Mouse (Mus musculus): ENCODE results near the gene Adamts12. TPM values are rescaled to one million over a fixed set of nuclear protein-coding genes. Genes with fewer than 3 reads are reported as not detected.

Adamts12 gene
- polyA plus RNA-seq, 1 experiment from 2014 or later = 1.9 TPM

DNA sequence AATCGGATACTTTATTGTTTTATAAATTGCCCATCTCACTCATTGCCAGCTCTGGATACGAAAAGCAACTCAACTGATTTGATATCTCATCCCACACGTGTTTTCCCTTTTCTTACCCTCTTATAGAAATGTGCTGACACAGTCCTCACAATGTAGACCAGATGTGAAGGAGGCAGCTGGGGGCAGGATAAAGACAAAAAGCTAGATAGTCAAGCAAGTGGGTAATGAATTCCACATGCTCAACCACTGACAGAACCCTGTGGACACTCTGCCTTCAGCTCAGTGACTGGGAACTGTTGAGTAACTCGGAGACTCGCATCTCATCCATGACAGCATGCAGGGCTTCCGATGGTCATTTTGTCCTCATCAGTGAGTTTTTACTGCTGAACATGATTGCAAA lies 146.4 kb downstream of the Adamts12 start:
- no peaks in the 10 kb centered on the region for H3K27me3 ChIP-seq (ENCODE audit: control insufficient read depth, insufficient read depth, low read length)

DNA sequence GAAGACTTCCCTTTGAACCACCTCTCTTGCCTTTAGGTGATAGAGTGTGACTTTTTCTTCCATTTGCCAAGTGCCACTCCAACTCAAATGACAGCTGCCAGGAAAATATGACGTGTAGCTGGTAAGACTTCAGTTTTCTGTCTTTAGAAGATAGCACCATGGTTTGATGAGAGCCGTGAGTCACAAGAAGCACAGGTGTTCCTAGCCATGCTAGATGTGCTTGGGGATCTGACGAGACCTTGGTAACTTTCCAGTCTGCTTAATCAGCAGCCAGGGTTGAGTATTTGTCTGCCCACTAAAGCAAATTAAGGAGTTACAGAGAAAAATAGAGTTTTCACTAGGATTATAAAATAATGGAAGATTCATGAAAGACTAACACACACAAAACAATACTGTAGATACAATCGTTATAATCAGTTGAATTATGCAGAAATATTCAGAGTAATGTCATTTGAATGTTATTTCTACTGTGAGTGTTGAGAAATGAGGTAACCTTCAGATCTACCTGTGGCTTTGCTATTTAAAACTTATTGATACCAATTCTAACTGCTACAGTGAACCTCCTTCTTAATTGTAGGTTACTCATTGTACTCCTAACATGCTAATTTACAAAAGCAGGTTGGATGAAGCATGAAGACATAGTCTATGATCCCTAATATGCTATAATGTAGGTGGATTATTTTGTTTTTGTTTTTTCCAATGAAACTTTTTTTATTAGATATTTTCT lies 169.5 kb downstream of the Adamts12 start:
- Histone ChIP-seq H3K27ac (ENCODE audit: low read length) (no peak overlapping the region), H3K9ac (ENCODE audit: low read length) (no peak overlapping the region), H3K4me1 (ENCODE audit: control insufficient read depth, insufficient read depth, low read length) (no peaks in the 10 kb centered on the region), H3K4me3 (ENCODE audit: low read length) (no peak overlapping the region), H3K9me3 (replicated peaks; ENCODE audit: control insufficient read depth, low read length) (no peaks in the 10 kb centered on the region), H3K27me3 (ENCODE audit: control insufficient read depth, insufficient read depth, low read length) (no peaks in the 10 kb centered on the region), H3K36me3 (ENCODE audit: control insufficient read depth, insufficient read depth) (no peaks in the 10 kb centered on the region), H3K4me2 (ENCODE audit: low read depth, low read length) (no peak overlapping the region)
- ATAC-seq (replicated peaks; ENCODE audit: extremely low read depth, insufficient read depth, low FRiP score) = no peak
- 77% methylated on average over 4 of the region's 4 CpGs for WGBS

More for the DNA sequence above, 146.4 kb downstream of the Adamts12 start:
- no peaks in the 10 kb centered on the region for H3K4me1 ChIP-seq (ENCODE audit: control insufficient read depth, insufficient read depth, low read length)
- no peaks in the 10 kb centered on the region for H3K9me3 ChIP-seq (replicated peaks; ENCODE audit: control insufficient read depth, low read length)
- no peak overlapping the region for H3K9ac ChIP-seq (ENCODE audit: low read length)
- no peak for ATAC-seq (replicated peaks; ENCODE audit: extremely low read depth, insufficient read depth, low FRiP score)
- no peaks in the 10 kb centered on the region for H3K36me3 ChIP-seq (ENCODE audit: control insufficient read depth, insufficient read depth)
- 67% methylated on average over 6 of the region's 6 CpGs for WGBS
- H3K27ac ChIP-seq (ENCODE audit: low read length) = no peak overlapping the region
- no peak overlapping the region for H3K4me3 ChIP-seq (ENCODE audit: low read length)
- no peak overlapping the region for H3K4me2 ChIP-seq (ENCODE audit: low read depth, low read length)

DNA sequence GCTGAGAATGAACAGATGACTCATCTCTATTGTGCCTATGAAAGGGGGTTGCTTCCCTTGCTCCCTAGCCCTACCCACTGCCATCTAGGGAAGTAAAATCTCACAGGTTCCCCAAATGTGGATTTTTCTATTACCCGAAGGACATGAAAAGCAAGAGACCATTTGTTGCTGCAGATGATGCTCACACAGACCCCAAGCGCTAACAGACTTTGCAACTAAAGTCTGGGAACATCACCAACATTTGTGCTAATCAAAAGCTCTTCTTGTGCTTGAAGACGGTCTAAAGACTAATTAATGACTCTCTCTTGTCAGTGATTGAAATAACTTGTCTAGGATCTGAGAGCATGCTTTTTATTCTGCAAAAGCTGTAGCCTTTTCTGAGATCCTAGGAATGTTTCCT lies 175.8 kb downstream of the Adamts12 start:
- Histone ChIP-seq H3K36me3 (ENCODE audit: control insufficient read depth, insufficient read depth) (no peaks in the 10 kb centered on the region), H3K9me3 (replicated peaks; ENCODE audit: control insufficient read depth, low read length) (no peaks in the 10 kb centered on the region), H3K27ac (ENCODE audit: low read length) (no peak overlapping the region), H3K4me1 (ENCODE audit: control insufficient read depth, insufficient read depth, low read length) (no peaks in the 10 kb centered on the region), H3K27me3 (ENCODE audit: control insufficient read depth, insufficient read depth, low read length) (no peaks in the 10 kb centered on the region), H3K9ac (ENCODE audit: low read length) (no peak overlapping the region), H3K4me3 (ENCODE audit: low read length) (no peak overlapping the region), H3K4me2 (ENCODE audit: low read depth, low read length) (no peak overlapping the region)
- WGBS = 72% methylated on average over 3 of the region's 3 CpGs
- no peak for ATAC-seq (replicated peaks; ENCODE audit: extremely low read depth, insufficient read depth, low FRiP score)

DNA sequence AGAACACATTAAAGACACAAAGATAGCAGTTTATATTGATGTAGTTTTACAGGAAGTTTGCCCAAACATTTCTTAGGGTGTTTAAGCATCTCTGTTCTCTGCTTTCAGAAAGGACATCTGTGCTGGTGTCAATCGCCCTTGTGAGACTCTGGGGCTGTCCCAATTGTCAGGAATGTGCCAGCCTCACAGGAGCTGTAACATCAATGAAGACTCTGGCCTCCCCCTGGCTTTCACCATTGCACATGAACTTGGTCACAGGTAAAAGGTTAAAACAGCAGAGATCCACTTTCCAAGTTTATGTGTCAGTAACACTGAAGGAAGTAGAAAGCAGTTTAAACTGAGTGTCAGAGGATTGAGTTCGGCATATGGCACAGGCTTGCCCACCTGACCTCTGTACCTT lies 176.7 kb downstream of the Adamts12 start:
- Histone ChIP-seq H3K9me3 (replicated peaks; ENCODE audit: control insufficient read depth, low read length) (no peaks in the 10 kb centered on the region), H3K4me2 (ENCODE audit: low read depth, low read length) (no peak overlapping the region), H3K9ac (ENCODE audit: low read length) (no peak overlapping the region), H3K4me1 (ENCODE audit: control insufficient read depth, insufficient read depth, low read length) (no peaks in the 10 kb centered on the region), H3K36me3 (ENCODE audit: control insufficient read depth, insufficient read depth) (no peaks in the 10 kb centered on the region), H3K27ac (ENCODE audit: low read length) (no peak overlapping the region), H3K27me3 (ENCODE audit: control insufficient read depth, insufficient read depth, low read length) (no peaks in the 10 kb centered on the region), H3K4me3 (ENCODE audit: low read length) (no peak overlapping the region)
- ATAC-seq (replicated peaks; ENCODE audit: extremely low read depth, insufficient read depth, low FRiP score) = no peak
- 69% methylated on average over 2 of the region's 2 CpGs for WGBS

DNA sequence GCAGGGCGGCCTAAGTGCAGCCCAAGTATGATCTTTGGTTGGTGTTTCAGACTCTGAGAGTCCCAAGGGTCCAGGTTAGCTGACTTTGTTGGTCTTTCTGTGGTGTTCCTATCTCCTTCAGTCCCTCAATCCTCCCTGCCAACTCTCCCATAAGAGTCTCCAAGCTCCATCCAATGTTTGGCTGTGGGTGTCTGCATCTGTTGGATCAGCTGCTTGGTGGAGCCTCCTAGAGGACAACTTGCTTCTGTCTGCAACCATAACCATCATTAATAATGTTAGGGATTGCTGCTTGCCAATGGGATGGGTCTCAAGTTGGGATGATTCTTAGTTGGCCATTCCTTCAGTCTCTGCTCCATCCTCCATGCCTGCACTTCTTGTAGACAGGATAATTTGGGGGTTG lies 181.8 kb downstream of the Adamts12 start:
- Histone ChIP-seq H3K4me3 (ENCODE audit: low read length) (no peak overlapping the region), H3K4me2 (ENCODE audit: low read depth, low read length) (no peak overlapping the region), H3K27ac (ENCODE audit: low read length) (no peak overlapping the region), H3K9me3 (replicated peaks; ENCODE audit: control insufficient read depth, low read length) (no peaks in the 10 kb centered on the region), H3K4me1 (ENCODE audit: control insufficient read depth, insufficient read depth, low read length) (no peaks in the 10 kb centered on the region), H3K36me3 (ENCODE audit: control insufficient read depth, insufficient read depth) (no peaks in the 10 kb centered on the region), H3K9ac (ENCODE audit: low read length) (no peak overlapping the region), H3K27me3 (ENCODE audit: control insufficient read depth, insufficient read depth, low read length) (no peaks in the 10 kb centered on the region)
- no peak for ATAC-seq (replicated peaks; ENCODE audit: extremely low read depth, insufficient read depth, low FRiP score)
- 74% methylated on average over 1 of the region's 1 CpGs for WGBS

DNA sequence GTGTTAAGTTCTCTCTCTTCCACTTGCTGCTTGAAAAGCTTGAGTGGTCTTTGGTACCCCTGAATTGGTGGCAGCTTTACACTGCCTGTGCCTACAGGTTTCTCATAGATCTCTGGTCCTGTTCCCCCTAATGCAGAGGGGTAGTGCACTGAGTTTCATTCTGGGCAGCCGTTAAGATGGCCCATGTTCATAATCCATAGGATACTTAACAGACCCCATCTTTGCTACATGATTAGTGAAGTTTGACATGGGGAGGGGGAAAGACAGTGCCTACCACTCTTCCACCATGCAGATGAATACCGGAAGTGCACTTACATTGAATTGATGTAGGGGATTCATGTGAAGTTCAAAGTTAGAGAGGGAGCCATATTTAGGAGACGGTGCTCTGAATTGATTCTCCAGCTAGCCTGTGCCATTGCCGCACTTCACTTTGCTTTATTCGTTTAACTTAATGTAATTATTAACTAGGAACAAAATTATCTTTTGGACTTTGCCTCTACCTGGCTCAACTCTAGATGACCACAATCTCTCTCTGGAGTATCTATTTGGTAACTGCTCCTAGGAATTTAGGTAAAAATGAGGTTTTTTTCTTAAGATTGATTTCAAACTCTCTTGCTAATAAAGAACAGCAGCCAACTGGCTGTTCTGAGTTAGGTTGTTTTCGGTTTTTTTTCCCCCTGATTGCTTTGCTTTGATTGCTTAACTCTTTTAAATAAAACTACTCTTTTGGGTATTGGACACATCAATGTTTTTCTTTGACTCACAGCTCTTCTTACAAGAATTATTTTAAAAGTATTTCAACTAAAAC lies 214.9 kb downstream of the Adamts12 start:
- no peak for ATAC-seq (replicated peaks; ENCODE audit: extremely low read depth, insufficient read depth, low FRiP score)
- 82% methylated on average over 6 of the region's 6 CpGs for WGBS
- Histone ChIP-seq H3K9me3 (replicated peaks; ENCODE audit: control insufficient read depth, low read length) (no peaks in the 10 kb centered on the region), H3K27me3 (ENCODE audit: control insufficient read depth, insufficient read depth, low read length) (no peaks in the 10 kb centered on the region), H3K4me1 (ENCODE audit: control insufficient read depth, insufficient read depth, low read length) (no peaks in the 10 kb centered on the region), H3K9ac (ENCODE audit: low read length) (no peak overlapping the region), H3K27ac (ENCODE audit: low read length) (no peak overlapping the region), H3K4me3 (ENCODE audit: low read length) (no peak overlapping the region), H3K4me2 (ENCODE audit: low read depth, low read length) (no peak overlapping the region), H3K36me3 (ENCODE audit: control insufficient read depth, insufficient read depth) (no peaks in the 10 kb centered on the region)

DNA sequence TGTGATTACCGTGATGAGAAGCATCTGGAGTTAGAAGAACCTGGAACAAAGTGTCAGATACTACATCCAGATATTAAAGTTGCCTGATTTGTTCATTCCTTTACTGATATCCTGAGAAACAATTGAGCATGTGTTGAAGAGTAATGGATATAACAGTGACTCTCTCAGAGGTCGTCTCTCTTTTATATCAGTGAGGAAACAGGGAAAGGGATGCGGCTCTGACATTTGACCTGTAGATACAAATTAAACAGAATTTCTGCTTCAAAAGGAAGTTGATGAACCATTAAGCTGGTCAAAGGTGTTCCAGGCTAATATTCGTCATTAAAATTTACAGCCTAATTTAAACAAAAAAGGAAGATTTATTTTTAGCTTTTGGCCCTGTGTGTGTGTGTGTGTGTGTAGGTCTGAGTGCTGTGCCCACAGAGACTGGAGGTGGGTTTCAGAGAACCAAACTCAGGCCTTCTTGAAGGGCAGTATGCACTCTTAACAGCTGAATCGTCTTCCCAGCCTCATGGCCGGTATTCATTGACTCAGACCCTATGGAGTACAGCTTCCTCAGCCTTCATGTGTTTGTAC lies 216.2 kb downstream of the Adamts12 start:
- Histone ChIP-seq H3K27ac (ENCODE audit: low read length) (no peak overlapping the region), H3K27me3 (ENCODE audit: control insufficient read depth, insufficient read depth, low read length) (no peaks in the 10 kb centered on the region), H3K36me3 (ENCODE audit: control insufficient read depth, insufficient read depth) (no peaks in the 10 kb centered on the region), H3K4me3 (ENCODE audit: low read length) (no peak overlapping the region), H3K9ac (ENCODE audit: low read length) (no peak overlapping the region), H3K4me2 (ENCODE audit: low read depth, low read length) (no peak overlapping the region), H3K4me1 (ENCODE audit: control insufficient read depth, insufficient read depth, low read length) (no peaks in the 10 kb centered on the region), H3K9me3 (replicated peaks; ENCODE audit: control insufficient read depth, low read length) (no peaks in the 10 kb centered on the region)
- no peak for ATAC-seq (replicated peaks; ENCODE audit: extremely low read depth, insufficient read depth, low FRiP score)
- WGBS = 66% methylated on average over 6 of the region's 6 CpGs

DNA sequence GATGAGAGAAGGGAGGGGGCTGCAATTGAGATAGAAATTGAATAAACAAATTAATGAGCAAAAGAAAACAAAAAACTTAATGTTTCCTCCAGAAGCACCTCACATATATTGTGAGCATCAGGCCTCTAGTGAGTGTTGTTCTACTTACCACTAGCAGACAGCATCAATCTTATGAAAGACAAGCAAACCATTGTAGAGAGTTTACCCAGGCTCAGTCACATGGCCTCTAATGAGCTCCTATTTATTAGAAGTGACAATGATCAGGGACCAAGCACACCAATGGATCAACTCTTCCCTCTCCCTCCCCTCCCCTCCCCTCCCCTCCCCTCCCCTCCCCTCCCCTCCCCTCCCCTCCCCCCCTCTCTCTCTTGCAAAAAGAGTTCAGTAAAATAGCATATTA lies 218.6 kb downstream of the Adamts12 start:
- Histone ChIP-seq H3K9me3 (replicated peaks; ENCODE audit: control insufficient read depth, low read length) (no peaks in the 10 kb centered on the region), H3K9ac (ENCODE audit: low read length) (no peak overlapping the region), H3K4me1 (ENCODE audit: control insufficient read depth, insufficient read depth, low read length) (no peaks in the 10 kb centered on the region), H3K4me3 (ENCODE audit: low read length) (no peak overlapping the region), H3K27me3 (ENCODE audit: control insufficient read depth, insufficient read depth, low read length) (no peaks in the 10 kb centered on the region), H3K27ac (ENCODE audit: low read length) (no peak overlapping the region), H3K36me3 (ENCODE audit: control insufficient read depth, insufficient read depth) (no peaks in the 10 kb centered on the region), H3K4me2 (ENCODE audit: low read depth, low read length) (no peak overlapping the region)
- no peak for ATAC-seq (replicated peaks; ENCODE audit: extremely low read depth, insufficient read depth, low FRiP score)

DNA sequence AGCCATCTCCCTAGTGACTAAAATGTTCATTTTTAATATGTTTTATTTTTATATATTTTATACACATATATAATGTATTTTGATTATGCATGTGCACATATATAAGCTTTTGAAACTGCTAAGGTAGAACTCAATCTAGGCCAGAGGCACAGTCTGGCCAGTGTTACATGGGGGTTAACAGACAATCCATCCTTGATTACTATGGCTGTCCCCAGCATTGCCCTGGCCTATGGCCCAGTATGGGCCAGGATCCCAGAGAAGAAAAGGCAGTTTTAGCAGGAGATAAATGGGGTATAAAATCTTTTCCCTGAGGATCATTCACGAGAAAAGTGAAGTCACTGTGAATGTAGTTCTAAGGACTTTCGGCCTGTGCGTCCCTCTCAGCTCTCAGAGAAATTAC lies 223.2 kb downstream of the Adamts12 start:
- no peaks in the 10 kb centered on the region for H3K9me3 ChIP-seq (replicated peaks; ENCODE audit: control insufficient read depth, low read length)
- WGBS = 72% methylated on average over 3 of the region's 3 CpGs

More for the DNA sequence above, 223.2 kb downstream of the Adamts12 start:
- H3K4me1 ChIP-seq (ENCODE audit: control insufficient read depth, insufficient read depth, low read length) = no peaks in the 10 kb centered on the region
- no peak overlapping the region for H3K4me3 ChIP-seq (ENCODE audit: low read length)
- ATAC-seq (replicated peaks; ENCODE audit: extremely low read depth, insufficient read depth, low FRiP score) = no peak
- no peak overlapping the region for H3K27ac ChIP-seq (ENCODE audit: low read length)
- no peaks in the 10 kb centered on the region for H3K36me3 ChIP-seq (ENCODE audit: control insufficient read depth, insufficient read depth)
- H3K9ac ChIP-seq (ENCODE audit: low read length) = no peak overlapping the region
- H3K4me2 ChIP-seq (ENCODE audit: low read depth, low read length) = no peak overlapping the region
- H3K27me3 ChIP-seq (ENCODE audit: control insufficient read depth, insufficient read depth, low read length) = no peaks in the 10 kb centered on the region

Measured in heart, embryonic 16.5 days (tissue).